In the genomic region with DNA sequence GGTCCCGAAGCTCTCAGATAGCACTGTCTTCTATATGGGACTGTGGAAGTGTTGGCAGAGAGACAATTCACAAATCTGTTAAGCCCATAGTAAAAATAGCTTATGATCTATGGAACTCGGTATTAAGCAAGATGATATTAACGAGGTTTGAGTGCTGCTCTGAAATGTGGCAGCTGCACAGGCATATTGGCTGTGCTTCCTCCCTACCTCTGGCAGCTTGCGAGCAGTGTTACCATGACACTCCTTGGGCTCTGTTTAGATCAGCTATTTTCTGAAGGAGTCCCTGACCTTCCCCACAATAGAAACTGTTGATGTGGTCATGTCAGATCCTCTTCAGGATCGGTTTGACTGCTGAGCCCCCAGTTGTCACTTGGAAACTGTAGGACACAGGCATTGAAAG, we compare ENCODE assay signal across 9 mouse cellular contexts.
DNase-seq lines count a peak whose midpoint lies in the region; ATAC-seq and TF ChIP-seq lines count a peak whose summit lies in the region.
"Had no signal": no experiment of that assay in that cellular context is flagged by ENCODE, and none has a peak within 500 bp of the region (broad histone marks: within the 10 kb centered on the region; RNA-seq: fewer than 3 reads in every experiment).

No protein-coding gene starts in this region.

- no peak overlapping the region for H3K4me2 ChIP-seq in midbrain, postnatal 0 days (ENCODE audit: low read depth, low read length, poor library complexity, severe bottlenecking)
- H3K4me2 ChIP-seq in midbrain, embryonic 13.5 days (replicated peaks): no peak overlapping the region

- H3K27ac ChIP-seq in midbrain, postnatal 0 days (ENCODE audit: low read depth, low read length): no peak overlapping the region
- no peak overlapping the region for H3K27ac ChIP-seq in midbrain, embryonic 13.5 days
- H3K27ac ChIP-seq: liver, embryonic 14.5 days had no signal

- no peak overlapping the region for H3K4me3 ChIP-seq in midbrain, postnatal 0 days (ENCODE audit: low read depth, low read length)
- H3K4me3 ChIP-seq in midbrain, embryonic 13.5 days (replicated peaks): no peak overlapping the region

- H3K36me3 ChIP-seq in midbrain, postnatal 0 days (ENCODE audit: insufficient read depth, low read length): no peaks in the 10 kb centered on the region
- H3K36me3 ChIP-seq in midbrain, embryonic 13.5 days: no peaks in the 10 kb centered on the region

- intact Hi-C loops in heart, postnatal 14 days (cut with DNase I): loop anchor here (10.0 kb wide), 1 partner anchor 495 kb away; no protein-coding TSS in a partner anchor

- H3K9ac ChIP-seq in midbrain, postnatal 0 days (replicated peaks; ENCODE audit: low read length, poor library complexity, severe bottlenecking): no peak overlapping the region
- H3K9ac ChIP-seq in midbrain, embryonic 13.5 days (replicated peaks): no peak overlapping the region
- H3K9ac ChIP-seq: liver, embryonic 14.5 days had no signal

- no peaks in the 10 kb centered on the region for H3K4me1 ChIP-seq in midbrain, postnatal 0 days (ENCODE audit: insufficient read depth, low read length)
- H3K4me1 ChIP-seq in midbrain, embryonic 13.5 days (replicated peaks): no peaks in the 10 kb centered on the region

- ATAC-seq in midbrain, postnatal 0 days (ENCODE audit: low FRiP score): no peak; the same call in 1 of the 2 replicates
- no peak for ATAC-seq in midbrain, embryonic 13.5 days

- peak; percentile 73 for DNase-seq in gastrocnemius, adult 18-20 months (ENCODE audit: low spot score)
- no peak for DNase-seq in gastrocnemius, postnatal 10 days
- DNase-seq in midbrain, postnatal 0 days (ENCODE audit: low spot score): peak; percentile 40
- DNase-seq in heart, postnatal 14 days: peak; percentile 16 to 23
- DNase-seq in spleen, postnatal 36 days (ENCODE audit: low spot score in 2 of 2): no peak
- DNase-seq in spleen, postnatal 4 days (ENCODE audit: low spot score in 2 of 2): no peak

- 68% methylated on average over 5 of the region's 5 CpGs for WGBS in midbrain, postnatal 0 days
- WGBS in midbrain, embryonic 13.5 days: 80% methylated on average over 5 of the region's 5 CpGs

- H3K9me3 ChIP-seq in midbrain, postnatal 0 days (ENCODE audit: low read length): no peaks in the 10 kb centered on the region
- no peaks in the 10 kb centered on the region for H3K9me3 ChIP-seq in midbrain, embryonic 13.5 days

- no peaks in the 10 kb centered on the region for H3K27me3 ChIP-seq in midbrain, postnatal 0 days (ENCODE audit: insufficient read depth, low read length)
- H3K27me3 ChIP-seq in midbrain, embryonic 13.5 days: no peaks in the 10 kb centered on the region
- H3K27me3 ChIP-seq: CH12.LX had no signal

- no peak for TF ChIP-seq CTCF in midbrain, postnatal 0 days (IDR thresholded peaks at IDR 0.05)

Comparison
In these comparisons a context has a peak if more than half of its experiments do, and no peak if none do; other contexts are left out.
1. DNase-seq: peak in gastrocnemius, adult 18-20 months (single experiment), midbrain, postnatal 0 days (single experiment) and heart, postnatal 14 days (2 of 2); none in gastrocnemius, postnatal 10 days (single experiment), spleen, postnatal 36 days (0 of 2) and spleen, postnatal 4 days (0 of 2).